Mouse (Mus musculus) testis, adult 2 months (tissue): ENCODE measurements at regions not wholly inside any gene's neighbourhood (a gene's known extent, or its start where the extent isn't known, plus 50 kb on each side); places are given as distances from the start of the nearest gene placed in this dataset.

Experiments
- CTCF ChIP-seq: fragments of 200-500 bp; IDR thresholded peaks from 2 replicates; pipeline ENCODE4 v1.5.1; 2012; ENCODE audit warnings: low read depth, mild to moderate bottlenecking, inconsistent platforms, low read length, moderate library complexity; ENCODE audit not compliant: control insufficient read depth, insufficient read depth, insufficient replicate concordance
- POLR2A ChIP-seq: fragments of 200-500 bp; IDR thresholded peaks from 2 replicates; pipeline ENCODE4 v1.6.1; 2012; ENCODE audit warnings: low read depth, mild to moderate bottlenecking, inconsistent platforms, low read length, moderate library complexity; ENCODE audit not compliant: control insufficient read depth

GRCm38 (mm10) chr16:44665491-44665931 lies 58.6 kb upstream of the Nepro start:
- TF ChIP-seq CTCF (no peak), POLR2A (no peak)
